Mouse (Mus musculus) granulocyte monocyte progenitor cell, adult 5-6 weeks (primary cell): ENCODE data around the gene 5031439G07Rik. TPM values are rescaled to one million over a fixed set of nuclear protein-coding genes. Genes with fewer than 3 reads are reported as not detected.

Experiments used
- ATAC-seq: replicated peaks from 2 replicates; pipeline ENCODE4 v1.8.0; 2016; ENCODE audit warnings: mild to moderate bottlenecking, moderate TSS enrichment, inconsistent platforms; ENCODE audit not compliant: poor library complexity, severe bottlenecking
- total RNA-seq, 2 experiments: library from RNA; stranded (forward) in 1 of 2; stranded (reverse) in 1 of 2; fragments of 200-712, 200-1000 nt in 1 of 2; fragments of >200 nt in 1 of 2; fragmentation: Nextera tagmentation in 1 of 2; gene quantifications; 2 replicates each; pipeline ENCODE4 v1.2.3; 2014 to 2017

The 5031439G07Rik gene
- total RNA-seq, 2 experiments from 2014 or later: 12.2 to 14.1 TPM

- ATAC-seq: peak; percentile 36
Observed at GRCm38 (mm10) chr15:84995967-84996366, 7.6 kb upstream of the 5031439G07Rik start.

DNA sequence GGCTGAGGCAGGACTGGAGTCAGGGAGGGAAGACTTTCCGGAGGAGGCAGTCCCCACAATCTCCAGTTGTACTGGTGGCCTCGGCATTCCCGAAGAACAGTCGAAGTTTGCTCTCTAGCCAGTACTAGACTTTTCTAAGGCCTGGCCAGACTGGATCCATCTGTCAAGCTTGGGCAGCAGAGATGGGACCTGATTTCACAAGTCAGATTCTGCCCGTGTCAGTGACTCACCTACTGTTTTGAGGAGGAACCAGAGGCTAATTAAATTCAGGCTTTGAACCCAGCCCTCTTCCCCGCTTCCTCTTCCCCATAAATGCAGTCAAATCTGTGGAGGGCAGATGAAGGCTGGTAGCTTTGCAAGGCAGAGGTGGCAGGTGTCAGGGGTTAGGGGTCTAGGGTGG, 6.7 kb upstream of the 5031439G07Rik start:
- peak; percentile 74 for ATAC-seq

GRCm38 (mm10) chr15:84994498-84994897, 6.1 kb upstream of the 5031439G07Rik start:
- ATAC-seq: peak; percentile 79

DNA sequence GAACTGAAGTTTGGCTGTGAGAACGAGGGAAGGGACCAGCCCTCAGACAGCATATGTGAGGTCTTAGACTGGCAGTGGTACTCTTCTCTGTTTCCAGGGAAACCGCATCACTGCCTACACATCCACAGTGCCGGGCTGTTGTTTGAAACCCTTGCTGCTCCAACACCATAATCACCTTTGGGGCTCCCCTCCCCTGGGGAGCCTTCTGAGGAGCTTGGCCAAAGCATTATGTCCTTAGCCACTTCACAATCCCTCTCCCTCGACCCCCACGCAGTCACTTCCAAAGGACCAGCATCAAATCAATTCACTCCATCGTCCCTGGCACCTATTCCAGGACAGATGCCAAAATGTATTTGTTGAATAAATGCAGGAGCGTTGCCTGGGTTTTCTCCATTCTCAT, 1.4 kb upstream of the 5031439G07Rik start:
- ATAC-seq: no peak

- no peak for ATAC-seq
Observed at GRCm38 (mm10) chr15:84989098-84989497, 747 bp upstream of the 5031439G07Rik start.

GRCm38 (mm10) chr15:84987020-84987815, 1.1 kb downstream of the 5031439G07Rik start:
- ATAC-seq: peak; percentile 13

DNA sequence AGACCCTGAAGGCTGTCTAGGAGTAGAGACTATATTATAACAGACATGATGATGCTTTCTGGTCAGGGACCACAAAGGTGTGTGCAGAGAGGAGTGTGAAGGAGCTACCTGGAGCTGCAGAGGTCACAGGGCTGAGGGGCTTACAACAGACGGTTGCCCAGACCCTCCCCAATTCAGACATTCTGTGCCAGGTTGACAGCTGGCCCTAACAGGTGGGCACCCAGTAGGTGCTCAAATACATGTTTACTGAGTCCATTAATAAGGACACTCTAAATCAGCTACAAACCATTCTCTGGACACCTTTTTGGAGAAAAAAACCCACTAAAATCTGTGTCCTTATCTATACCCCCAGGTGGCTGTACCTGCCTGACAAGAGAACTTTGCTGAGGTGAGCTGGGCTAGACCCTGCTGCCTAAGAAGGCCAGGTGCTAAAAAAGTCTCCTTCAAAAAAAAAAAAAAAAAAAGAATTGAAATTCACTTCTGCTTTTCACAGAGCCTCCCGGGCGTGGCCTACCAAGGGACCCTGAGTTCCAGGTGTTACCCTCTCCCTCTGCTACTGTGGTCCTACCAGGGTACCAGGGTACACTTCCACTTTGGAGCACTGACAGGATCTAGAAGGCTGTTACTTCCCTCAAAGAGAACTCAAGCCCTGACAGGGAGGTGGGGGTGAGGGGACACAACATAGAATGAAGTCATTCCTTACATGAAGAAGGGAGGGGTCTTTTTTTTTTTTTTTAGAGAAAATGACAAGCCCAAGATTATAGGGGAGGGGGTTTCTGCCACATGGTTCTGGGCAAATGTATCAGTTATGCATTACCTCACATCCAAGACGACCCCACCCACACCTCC, 2.0 kb downstream of the 5031439G07Rik start:
- ATAC-seq: peak; percentile 43

DNA sequence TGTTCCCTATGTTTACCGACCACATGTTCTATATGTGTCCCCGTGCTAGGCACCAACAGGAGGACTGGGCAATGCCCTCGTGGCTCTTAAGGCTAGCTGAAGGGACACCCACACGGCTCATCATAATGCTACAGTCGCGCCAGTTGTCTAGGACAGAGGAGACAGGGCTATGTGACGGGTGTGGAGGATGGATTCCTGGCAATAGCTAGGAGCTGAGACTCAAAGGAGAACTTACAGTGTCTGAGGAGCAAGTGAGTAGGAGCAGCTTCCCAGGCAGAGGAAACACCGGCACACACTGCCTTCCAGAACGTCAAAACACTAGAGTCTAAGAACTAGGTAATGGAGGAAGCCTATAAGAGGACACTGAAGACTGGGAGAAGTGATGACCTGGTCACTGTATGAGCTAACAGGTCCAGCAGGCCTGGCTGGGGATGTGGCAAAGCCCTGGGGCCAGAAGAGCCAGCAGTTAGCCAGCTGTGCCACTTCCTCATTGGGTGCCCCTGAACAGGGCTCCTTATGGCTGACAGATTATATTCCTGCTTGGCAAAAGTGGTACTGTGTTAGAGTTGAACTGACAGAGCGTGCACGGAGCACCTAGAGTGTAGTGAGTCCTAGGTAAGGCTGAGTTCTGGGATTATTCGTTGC, 2.7 kb downstream of the 5031439G07Rik start:
- ATAC-seq: no peak

- ATAC-seq: no peak
Observed at GRCm38 (mm10) chr15:84983721-84984120, 4.6 kb downstream of the 5031439G07Rik start.

- ATAC-seq: peak; percentile 21
Observed at GRCm38 (mm10) chr15:84982888-84983287, 5.5 kb downstream of the 5031439G07Rik start.

DNA sequence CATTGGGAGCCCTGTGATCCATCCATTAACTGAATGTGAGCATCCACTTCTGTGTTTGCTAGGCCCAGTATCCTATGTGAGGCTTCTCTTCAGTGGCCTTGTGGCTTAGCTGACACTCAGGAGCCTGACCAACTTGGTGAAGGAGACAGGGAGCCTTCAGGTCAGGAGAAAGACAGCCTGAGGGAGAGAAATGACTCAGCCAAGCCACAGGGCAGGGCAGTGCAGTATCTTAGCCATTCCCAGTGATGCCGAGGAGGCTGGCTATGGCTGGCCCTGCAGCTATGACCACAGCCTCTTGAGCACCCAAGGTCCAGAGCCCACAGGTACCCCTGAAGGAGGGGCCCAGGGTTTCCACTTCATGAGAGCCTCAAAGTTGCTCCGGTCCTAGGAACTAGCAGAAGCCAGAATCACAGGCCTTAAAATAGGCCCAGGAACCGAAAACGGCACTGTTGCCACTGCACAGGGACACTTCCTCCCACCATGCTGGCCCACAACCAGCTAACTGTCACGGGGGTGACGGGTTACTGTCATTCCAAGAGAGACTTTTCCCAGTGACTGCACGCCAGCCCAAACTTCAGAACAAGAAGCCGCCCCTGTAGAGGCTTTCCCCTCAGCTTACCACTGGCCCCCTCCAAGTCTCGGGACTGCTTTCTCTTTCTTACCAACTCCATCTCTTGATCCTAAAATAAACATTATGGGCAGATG, 6.6 kb downstream of the 5031439G07Rik start:
- peak; percentile 40 for ATAC-seq

DNA sequence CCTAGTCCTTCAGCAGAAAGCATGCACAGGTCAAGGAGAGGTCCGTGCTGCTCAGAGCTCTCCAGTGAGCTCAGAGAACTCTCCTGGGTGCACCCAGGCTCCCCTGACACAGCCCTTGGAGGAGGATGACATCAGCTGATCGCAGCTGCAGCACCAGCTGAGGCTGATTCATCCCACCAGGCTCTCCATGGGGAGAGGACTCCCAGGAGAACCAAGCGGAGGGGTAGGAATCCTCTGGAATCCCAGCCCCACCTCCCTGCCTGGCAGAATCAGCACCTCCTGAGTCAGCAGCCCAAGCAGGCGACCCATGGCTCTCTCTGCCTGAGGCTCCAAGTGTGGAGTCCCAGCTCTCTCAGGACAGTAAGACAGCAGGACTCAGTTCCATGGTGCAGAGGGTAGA, 12.6 kb downstream of the 5031439G07Rik start:
- ATAC-seq: no peak

GRCm38 (mm10) chr15:84973544-84973871, 14.8 kb downstream of the 5031439G07Rik start:
- ATAC-seq: no peak

DNA sequence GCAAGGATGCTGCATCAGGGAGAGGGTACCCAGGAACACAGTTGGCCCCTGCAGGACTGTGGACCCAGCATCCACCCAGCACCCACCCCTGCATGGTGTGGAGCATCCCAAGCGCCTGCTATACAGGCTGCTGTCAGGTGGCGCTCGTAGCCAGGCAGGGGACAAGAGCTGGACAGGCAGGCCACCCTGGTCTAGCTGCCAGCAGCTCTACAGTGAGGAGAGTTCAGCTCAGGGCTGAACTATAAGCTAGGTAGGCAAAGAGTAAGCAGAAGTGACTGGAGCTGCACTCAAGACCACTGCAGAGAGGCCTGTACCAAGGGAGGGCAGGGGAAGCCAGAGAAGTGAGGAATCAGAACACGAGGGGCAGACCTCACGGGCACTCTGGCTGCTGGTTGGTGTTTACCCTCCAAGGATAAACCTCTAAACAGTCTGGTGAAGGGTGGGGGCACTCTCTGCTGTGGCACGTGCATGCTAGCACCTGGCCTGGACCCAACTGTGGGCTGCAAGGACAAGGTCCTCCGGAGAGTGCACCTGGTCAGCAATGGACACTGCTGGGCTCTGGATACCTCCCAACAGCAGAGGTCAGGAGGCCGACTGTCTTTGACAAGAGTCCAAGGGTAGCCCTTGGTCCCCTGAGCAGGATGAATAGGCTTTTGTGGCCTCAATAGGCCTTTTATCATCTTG, 15.3 kb downstream of the 5031439G07Rik start:
- no peak for ATAC-seq

DNA sequence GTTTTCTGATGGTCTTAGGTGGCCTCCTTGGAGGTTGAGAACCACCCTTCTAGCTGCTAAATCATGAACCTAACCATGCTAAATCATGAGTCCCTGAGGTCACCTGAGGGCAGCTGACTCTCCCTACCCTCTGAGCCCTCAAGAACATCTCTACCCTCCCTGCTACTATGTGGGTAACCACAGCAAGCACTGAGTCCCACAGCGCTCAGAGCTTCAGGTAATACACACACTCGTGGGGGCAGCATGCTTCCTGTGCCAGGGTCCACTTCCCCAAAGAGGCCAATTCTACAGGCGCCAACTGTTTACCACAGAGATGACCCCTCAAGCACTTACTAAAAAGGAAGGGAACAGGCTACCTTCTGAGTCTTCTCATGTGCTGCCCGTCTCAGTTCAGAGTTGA, 19.8 kb downstream of the 5031439G07Rik start:
- ATAC-seq: peak; percentile 66

- peak; percentile 67 for ATAC-seq
Observed at GRCm38 (mm10) chr15:84965575-84966360, 22.6 kb downstream of the 5031439G07Rik start.

DNA sequence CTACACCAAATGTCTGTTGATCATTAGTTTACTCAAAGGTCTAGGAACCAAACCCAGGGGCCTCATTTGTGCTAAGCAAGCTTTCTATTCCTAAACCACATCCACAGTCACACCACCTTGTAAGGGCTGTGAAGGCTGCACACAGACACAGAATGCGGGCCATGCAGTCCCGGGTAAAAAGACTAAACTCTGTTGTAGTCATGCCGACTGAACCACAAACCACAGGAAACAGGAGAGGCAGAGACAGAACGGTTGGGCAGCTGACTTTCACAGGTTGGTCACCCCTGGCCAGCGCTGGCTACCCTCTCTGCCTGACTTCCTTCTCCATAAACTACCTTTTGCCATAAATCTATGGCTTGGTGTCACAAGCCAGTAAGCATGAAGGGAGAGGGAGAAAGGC, 23.6 kb downstream of the 5031439G07Rik start:
- peak; percentile 41 for ATAC-seq

- no peak for ATAC-seq
Observed at GRCm38 (mm10) chr15:84962518-84962917, 25.8 kb downstream of the 5031439G07Rik start.

DNA sequence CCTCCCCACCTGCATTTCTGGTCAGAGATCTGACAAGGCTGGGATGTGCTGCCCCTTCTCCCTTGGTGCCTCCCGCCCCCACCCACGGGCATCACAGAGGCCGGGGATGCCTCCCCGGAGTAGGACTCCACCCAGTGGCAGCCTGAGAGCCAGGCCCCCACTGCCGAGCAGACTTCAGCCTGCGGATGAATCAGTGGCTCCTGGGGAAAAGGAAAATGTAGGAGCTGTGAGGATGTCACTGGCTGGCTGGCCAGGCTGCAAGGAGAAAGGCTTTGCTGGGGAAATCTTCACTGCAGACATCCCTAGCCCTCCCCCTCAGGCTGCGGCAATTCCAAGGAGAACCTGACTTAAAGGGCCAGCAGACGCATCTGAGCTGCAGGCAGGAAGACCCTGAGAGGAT, 27.7 kb downstream of the 5031439G07Rik start:
- ATAC-seq: no peak
